Mouse (Mus musculus): ENCODE data around the gene Dnajc24. TPM values are rescaled to one million over a fixed set of nuclear protein-coding genes. Genes with fewer than 3 reads are reported as not detected.

Gene Dnajc24
- total and polyA plus RNA-seq, 3 experiments: 28.7 to 30.3 TPM; not detected in 1

DNA sequence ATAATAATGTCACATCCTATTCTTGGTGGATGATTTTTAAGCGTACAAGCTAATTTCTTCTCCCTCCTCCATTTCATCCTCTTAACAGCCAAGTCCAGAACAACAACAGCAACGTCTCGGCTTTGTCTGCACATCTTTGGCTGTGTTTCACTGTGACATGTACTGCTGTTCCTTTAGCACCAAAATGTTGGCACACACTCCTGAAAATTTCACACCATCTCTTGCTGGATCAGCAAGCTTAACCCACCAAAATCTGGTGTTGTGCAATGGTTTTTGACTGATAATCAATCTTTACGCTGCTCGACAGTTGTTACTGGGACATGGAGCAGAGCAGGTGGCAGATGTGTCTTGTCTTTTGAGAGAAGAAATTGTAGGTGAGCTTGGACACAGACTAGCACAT lies 38.6 kb upstream of the Dnajc24 start:
- no peaks in the 10 kb centered on the region for H3K4me1 ChIP-seq (ENCODE audit: control insufficient read depth in 1 of 2, insufficient read depth in 2 of 2, low read length in 2 of 2)
- TF ChIP-seq MYB (IDR thresholded peaks at IDR 0.05; ENCODE audit: low read depth, low read length): no peak
- TF ChIP-seq MAX (IDR thresholded peaks at IDR 0.05; ENCODE audit: low read length): no peak
- no peak for TF ChIP-seq POLR2AphosphoS5 (IDR thresholded peaks at IDR 0.05; ENCODE audit: borderline replicate concordance, low read depth, low read length)
- TF ChIP-seq CTCF (IDR thresholded peaks at IDR 0.05 in 2 of 3, conservative IDR thresholded peaks at IDR 0.05 in 1 of 3; ENCODE audit: control insufficient read depth in 1 of 3, insufficient read depth in 1 of 3, low read depth in 2 of 3, low read length in 3 of 3, poor library complexity in 1 of 3, severe bottlenecking in 1 of 3): no peak
- no peak for TF ChIP-seq POLR2AphosphoS2 (IDR thresholded peaks at IDR 0.05; ENCODE audit: low read length)
- TF ChIP-seq JUND (IDR thresholded peaks at IDR 0.05; ENCODE audit: low read depth, low read length): no peak
- no peak for TF ChIP-seq CHD1 (IDR thresholded peaks at IDR 0.05; ENCODE audit: low read depth, low read length)
- no peak for TF ChIP-seq TAL1 (IDR thresholded peaks at IDR 0.05; ENCODE audit: low read length)
- TF ChIP-seq CHD2 (IDR thresholded peaks at IDR 0.05; ENCODE audit: low read length): no peak
- TF ChIP-seq SMC3 (IDR thresholded peaks at IDR 0.05; ENCODE audit: low read depth, low read length): no peak
- TF ChIP-seq ZMIZ1 (IDR thresholded peaks at IDR 0.05; ENCODE audit: low read depth, low read length): no peak
- no peak for TF ChIP-seq MYC (IDR thresholded peaks at IDR 0.05; ENCODE audit: low read depth, low read length)
- no peak for TF ChIP-seq ZC3H11A (IDR thresholded peaks at IDR 0.05; ENCODE audit: low read depth, low read length)
- TF ChIP-seq EP300 (IDR thresholded peaks at IDR 0.05; ENCODE audit: low read depth in 1 of 2, low read length in 2 of 2): no peak
- no peak for TF ChIP-seq MEF2A (IDR thresholded peaks at IDR 0.05; ENCODE audit: extremely low read depth, insufficient replicate concordance, low read depth, low read length, poor library complexity, severe bottlenecking)
- TF ChIP-seq USF2 (IDR thresholded peaks at IDR 0.05; ENCODE audit: borderline replicate concordance in 1 of 2, insufficient read depth in 1 of 2, low read depth in 1 of 2, low read length in 2 of 2): no peak
- no peak for TF ChIP-seq RCOR1 (IDR thresholded peaks at IDR 0.05; ENCODE audit: low read depth, low read length)
- TF ChIP-seq NELFE (IDR thresholded peaks at IDR 0.05; ENCODE audit: low read depth, low read length): no peak
- peaks cover 4 to 8% of the 10 kb centered on the region in 2 experiments for H3K27me3 ChIP-seq (ENCODE audit: control insufficient read depth in 1 of 2, insufficient read depth in 2 of 2, low read length in 2 of 2)
- H3K4me3 ChIP-seq (ENCODE audit: control insufficient read depth in 1 of 2, insufficient read depth in 1 of 2, low read depth in 2 of 2, low read length in 2 of 2): no peak overlapping the region
- H3K9ac ChIP-seq (ENCODE audit: control insufficient read depth, low read depth, low read length, poor library complexity, severe bottlenecking): no peak overlapping the region
- H3K79me2 ChIP-seq (ENCODE audit: control insufficient read depth, insufficient read depth, low read length, poor library complexity): no peaks in the 10 kb centered on the region
- no peaks in the 10 kb centered on the region for H3K9me3 ChIP-seq (replicated peaks; ENCODE audit: insufficient read depth, low read length)
- no peaks in the 10 kb centered on the region for H3K36me3 ChIP-seq (ENCODE audit: control insufficient read depth in 1 of 2, insufficient read depth in 2 of 2, low read length in 2 of 2)
- no peak for DNase-seq (ENCODE audit: low read depth, low spot score)
- H3K27ac ChIP-seq (ENCODE audit: control insufficient read depth, low read depth, low read length): no peak overlapping the region

DNA sequence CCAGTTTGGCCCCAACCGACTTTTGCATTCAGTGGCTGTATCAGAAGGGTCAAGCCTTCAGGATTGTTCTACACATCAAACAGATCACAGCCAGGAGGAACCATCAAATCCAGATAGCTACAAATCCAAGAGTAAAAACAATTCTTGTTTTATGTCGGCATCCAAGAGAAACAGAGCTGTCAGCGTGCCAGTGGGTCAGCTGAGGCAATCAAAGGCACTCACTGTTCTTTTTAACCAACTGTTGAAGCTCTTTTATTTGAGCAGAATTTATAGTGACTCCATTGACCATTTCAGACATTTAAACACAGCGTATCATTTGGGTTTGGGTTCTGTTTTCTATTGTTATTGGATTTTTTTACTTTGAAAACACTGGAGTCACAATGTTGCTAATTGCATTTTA lies 34.9 kb upstream of the Dnajc24 start:
- Histone ChIP-seq H3K4me1 (ENCODE audit: control insufficient read depth in 1 of 2, insufficient read depth in 2 of 2, low read length in 2 of 2) (no peaks in the 10 kb centered on the region), H3K4me3 (ENCODE audit: control insufficient read depth in 1 of 2, insufficient read depth in 1 of 2, low read depth in 2 of 2, low read length in 2 of 2) (no peak overlapping the region), H3K9ac (ENCODE audit: control insufficient read depth, low read depth, low read length, poor library complexity, severe bottlenecking) (no peak overlapping the region), H3K36me3 (ENCODE audit: control insufficient read depth in 1 of 2, insufficient read depth in 2 of 2, low read length in 2 of 2) (no peaks in the 10 kb centered on the region), H3K9me3 (replicated peaks; ENCODE audit: insufficient read depth, low read length) (no peaks in the 10 kb centered on the region), H3K27me3 (ENCODE audit: control insufficient read depth in 1 of 2, insufficient read depth in 2 of 2, low read length in 2 of 2) (peaks cover 2 to 6% of the 10 kb centered on the region in 2 experiments; a peak in 3 of 4 replicates), H3K27ac (ENCODE audit: control insufficient read depth, low read depth, low read length) (no peak overlapping the region), H3K79me2 (ENCODE audit: control insufficient read depth, insufficient read depth, low read length, poor library complexity) (no peaks in the 10 kb centered on the region)
- TF ChIP-seq ZKSCAN1 (IDR thresholded peaks at IDR 0.05; ENCODE audit: low read depth, low read length): no peak
- no peak for TF ChIP-seq POLR2AphosphoS2 (IDR thresholded peaks at IDR 0.05; ENCODE audit: low read length)
- TF ChIP-seq ETS1 (IDR thresholded peaks at IDR 0.05; ENCODE audit: low read depth, low read length): no peak
- no peak for TF ChIP-seq TAL1 (IDR thresholded peaks at IDR 0.05; ENCODE audit: low read length)
- TF ChIP-seq MAFK (IDR thresholded peaks at IDR 0.05; ENCODE audit: borderline replicate concordance, low read depth, low read length): no peak
- no peak for TF ChIP-seq TCF12 (IDR thresholded peaks at IDR 0.05; ENCODE audit: low read depth, low read length)
- no peak for TF ChIP-seq USF1 (IDR thresholded peaks at IDR 0.05; ENCODE audit: low read depth, low read length)
- TF ChIP-seq NRF1 (IDR thresholded peaks at IDR 0.05; ENCODE audit: insufficient read depth, low read depth, low read length, poor library complexity, severe bottlenecking): no peak
- no peak for TF ChIP-seq UBTF (IDR thresholded peaks at IDR 0.05; ENCODE audit: borderline replicate concordance, insufficient read depth, low read depth, low read length)
- TF ChIP-seq RAD21 (IDR thresholded peaks at IDR 0.05; ENCODE audit: low read depth, low read length): no peak
- TF ChIP-seq ZNF384 (IDR thresholded peaks at IDR 0.05; ENCODE audit: low read depth, low read length): no peak
- no peak for TF ChIP-seq MAX (IDR thresholded peaks at IDR 0.05; ENCODE audit: low read length)
- no peak for TF ChIP-seq TBP (IDR thresholded peaks at IDR 0.05; ENCODE audit: low read depth, low read length)
- TF ChIP-seq ZC3H11A (IDR thresholded peaks at IDR 0.05; ENCODE audit: low read depth, low read length): no peak
- no peak for TF ChIP-seq ZMIZ1 (IDR thresholded peaks at IDR 0.05; ENCODE audit: low read depth, low read length)
- TF ChIP-seq GABPA (IDR thresholded peaks at IDR 0.05; ENCODE audit: low read depth, low read length): no peak
- TF ChIP-seq KAT2A (conservative IDR thresholded peaks at IDR 0.05; ENCODE audit: low read depth, low read length): no peak
- no peak for TF ChIP-seq EP300 (IDR thresholded peaks at IDR 0.05; ENCODE audit: low read depth in 1 of 2, low read length in 2 of 2)
- no peak for DNase-seq (ENCODE audit: low read depth, low spot score)
